Mouse (Mus musculus) urinary bladder, adult 18-20 months (tissue): ENCODE data around the gene Lyve1.
A peak's percentile ranks its signal among the peaks of the same experiment; 100 is the strongest.

ENCODE experiments used
- DNase-seq, 2 experiments: peaks; one replicate each; pipeline ENCODE4 v3.0.0; 2022; ENCODE audit warnings: low spot score in 2 of 2, mixed read lengths in 2 of 2

Lyve1 gene

DNA sequence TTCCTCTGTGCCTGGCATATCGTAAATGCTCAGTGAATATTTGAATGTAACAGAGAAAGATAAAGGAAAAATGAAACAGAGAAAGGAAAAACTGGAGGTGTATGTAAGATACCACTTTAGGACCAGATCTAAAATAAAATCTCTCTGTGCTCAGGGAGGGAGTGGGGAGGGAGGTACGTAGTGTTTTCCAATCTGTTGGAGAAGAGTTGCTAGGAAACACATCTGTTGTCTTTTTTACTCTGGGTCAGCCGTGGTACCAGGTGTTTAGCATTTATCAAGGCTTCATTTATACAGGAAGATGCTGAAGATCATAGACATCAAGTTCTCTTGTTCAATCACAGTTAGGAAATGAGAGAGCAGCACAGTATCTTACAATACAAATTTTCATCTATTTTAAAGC is 8.5 kb downstream of the Lyve1 start:
- DNase-seq, result no peak

GRCm38 (mm10) chr7:110853611-110854010 is 9.4 kb downstream of the Lyve1 start:
- DNase-seq, result no peak

DNA sequence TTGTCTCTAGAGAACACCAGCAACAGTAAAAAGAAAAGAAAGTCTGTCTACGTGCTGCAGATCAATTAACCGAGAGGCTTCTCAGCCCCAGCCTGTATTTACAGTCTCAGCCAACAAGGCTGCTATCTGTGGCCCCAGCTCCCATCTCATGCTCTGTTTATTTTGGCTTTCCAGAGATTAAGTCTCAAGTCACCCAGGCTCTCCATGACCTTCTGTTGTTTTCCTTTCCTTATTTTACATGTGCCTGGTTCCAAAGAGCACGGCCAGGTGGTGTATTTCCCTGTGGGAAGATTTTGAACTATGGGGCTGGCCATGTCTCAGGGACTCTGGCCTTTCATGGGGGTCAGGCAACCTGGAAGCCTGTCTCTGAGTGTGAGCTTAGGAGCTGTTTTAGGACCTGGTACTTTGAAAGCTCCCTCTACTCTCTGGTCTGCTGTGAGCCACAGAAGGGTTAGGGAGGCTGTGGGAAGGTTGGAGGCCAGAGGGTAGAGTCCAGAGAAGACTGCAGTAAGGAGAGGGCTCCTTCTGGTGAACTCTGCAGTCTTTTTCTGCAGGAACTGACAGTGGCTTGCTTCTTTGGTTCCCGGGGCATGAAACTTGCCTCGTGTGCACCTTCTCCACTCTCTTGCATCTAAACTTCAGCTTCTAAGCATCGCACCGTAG is 11.4 kb downstream of the Lyve1 start:
- no peak for DNase-seq

- DNase-seq, result no peak
These were observed 14.7 kb downstream of the Lyve1 start for GRCm38 (mm10) chr7:110848371-110848770.

DNA sequence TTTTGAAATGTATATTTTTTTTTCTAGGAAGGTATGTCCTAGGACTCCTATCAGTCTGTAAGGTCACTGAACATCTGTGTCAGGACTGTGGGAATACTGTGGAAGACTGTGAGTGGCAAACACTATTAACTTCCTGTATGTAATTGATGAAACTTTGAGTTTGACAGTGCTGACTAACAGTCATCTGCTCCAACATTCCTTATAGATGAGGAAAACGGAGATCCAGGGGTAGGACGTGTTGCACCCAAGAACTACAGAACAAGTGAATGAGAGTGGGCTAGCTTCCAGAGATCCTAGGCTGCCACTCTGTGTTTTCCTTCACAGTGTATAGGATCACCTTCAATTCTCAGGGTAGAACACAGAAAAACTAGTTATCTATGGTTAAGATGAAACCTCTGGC is 15.7 kb downstream of the Lyve1 start:
- no peak for DNase-seq

GRCm38 (mm10) chr7:110843916-110844874 is 18.8 kb downstream of the Lyve1 start, which contains the start of gene Rnf141:
Gene Rnf141, minus strand, starts transcription at chr7:110844457.
- peak; percentile 88 to 91 for DNase-seq

DNA sequence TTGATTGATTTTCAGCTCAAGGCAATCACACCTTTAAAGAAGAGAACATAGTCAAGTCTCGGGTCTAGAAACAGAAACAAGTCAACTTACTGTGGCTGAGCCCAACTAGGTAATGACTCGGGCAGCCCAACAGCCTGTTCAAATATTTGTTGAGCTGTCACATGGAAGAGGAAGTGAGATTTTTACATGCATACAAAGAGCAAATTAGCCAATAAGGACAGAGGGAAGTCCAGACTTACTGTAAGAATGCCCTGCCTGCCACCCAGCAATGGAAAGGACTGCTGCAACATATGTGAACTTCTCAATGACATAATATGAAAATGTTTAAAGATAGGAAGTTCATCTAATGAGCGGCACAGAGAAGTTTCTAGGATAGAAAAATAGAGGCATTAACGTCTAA is 22.7 kb downstream of the Lyve1 start:
- DNase-seq, result no peak

- no peak for DNase-seq
These were observed 28.5 kb downstream of the Lyve1 start for GRCm38 (mm10) chr7:110834522-110834921.

DNA sequence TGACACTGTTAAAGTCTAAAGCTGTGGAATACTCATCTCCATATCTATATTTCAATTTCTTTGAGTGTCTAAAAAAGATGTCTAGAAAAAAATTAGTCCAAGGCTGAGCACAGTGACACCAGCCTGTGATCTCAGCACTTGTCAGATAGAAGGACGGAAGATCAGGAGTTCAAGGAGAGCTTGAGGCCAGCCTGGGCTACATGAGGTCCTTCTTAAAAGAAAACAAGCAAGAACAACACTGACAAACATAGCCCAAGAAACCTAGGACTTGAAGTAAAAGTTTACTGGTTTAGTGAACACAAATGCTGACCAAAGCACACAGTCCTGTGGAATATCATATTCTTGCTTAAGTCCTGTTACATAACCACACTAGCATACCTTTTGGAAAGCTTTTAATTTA is 29.0 kb downstream of the Lyve1 start:
- DNase-seq, result no peak

DNA sequence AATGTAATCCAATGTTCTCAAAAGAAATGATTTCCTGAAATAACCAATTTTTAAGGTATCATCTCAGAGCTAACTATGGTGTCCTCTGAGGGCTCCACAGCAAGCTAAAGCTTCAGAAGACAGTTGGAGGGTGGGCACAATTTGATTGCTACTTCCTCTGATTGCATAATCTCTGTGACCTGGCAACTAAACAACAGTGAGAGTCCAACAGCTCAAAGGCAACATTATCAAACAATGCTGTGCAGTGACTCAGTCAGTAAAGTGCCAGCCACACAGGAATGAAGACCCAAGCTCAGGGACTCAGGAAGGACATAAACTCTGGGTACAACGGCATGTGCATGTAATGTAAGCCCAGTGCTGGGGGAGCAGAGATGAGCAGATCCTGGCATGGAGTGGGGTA is 30.0 kb downstream of the Lyve1 start:
- no peak for DNase-seq

GRCm38 (mm10) chr7:110823995-110824953 is 38.8 kb downstream of the Lyve1 start:
- DNase-seq, result no peak

- no peak for DNase-seq
These were observed 39.4 kb downstream of the Lyve1 start for GRCm38 (mm10) chr7:110823593-110823992.

DNA sequence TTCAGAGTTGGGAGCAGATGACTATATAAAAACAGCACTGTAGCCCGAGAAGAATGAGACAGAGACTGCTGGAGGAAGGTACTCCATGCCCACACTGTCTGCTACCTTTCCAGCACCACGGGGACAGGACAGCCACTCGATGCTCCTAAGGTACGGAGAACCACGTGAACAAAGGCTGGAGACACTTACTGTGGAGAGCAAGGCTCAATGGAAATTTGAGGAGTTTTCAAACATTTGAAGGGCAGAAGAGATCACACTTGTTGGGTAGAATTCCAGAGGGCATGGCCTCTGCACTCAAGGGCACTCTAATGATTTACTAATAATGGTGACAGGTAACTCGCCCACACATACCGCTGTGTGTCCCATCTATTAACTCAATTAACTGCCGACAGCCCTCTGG is 40.0 kb downstream of the Lyve1 start:
- no peak for DNase-seq

GRCm38 (mm10) chr7:110822055-110822454 is 41.0 kb downstream of the Lyve1 start:
- DNase-seq, result no peak

DNA sequence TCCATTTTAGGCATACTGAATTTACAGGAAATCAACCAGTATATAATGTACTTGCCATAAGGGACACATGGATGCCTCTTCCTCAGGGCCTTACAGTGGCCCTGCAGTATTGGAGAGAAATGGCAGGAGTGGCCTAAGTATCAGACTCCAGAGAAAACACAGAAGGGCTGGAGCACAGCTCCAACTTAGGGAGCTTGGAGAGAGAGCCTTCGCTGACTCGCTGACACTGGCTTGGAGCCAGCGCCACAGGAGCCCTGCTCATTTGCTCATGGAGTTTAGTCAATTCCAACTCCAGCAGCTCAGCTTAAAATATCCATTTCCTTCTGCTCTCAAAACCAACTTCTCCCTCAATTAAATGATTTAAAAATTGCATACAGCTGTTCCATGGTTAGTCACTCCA is 41.4 kb downstream of the Lyve1 start:
- no peak for DNase-seq

- DNase-seq, result no peak
These were observed 42.0 kb downstream of the Lyve1 start for GRCm38 (mm10) chr7:110821068-110821467.

DNA sequence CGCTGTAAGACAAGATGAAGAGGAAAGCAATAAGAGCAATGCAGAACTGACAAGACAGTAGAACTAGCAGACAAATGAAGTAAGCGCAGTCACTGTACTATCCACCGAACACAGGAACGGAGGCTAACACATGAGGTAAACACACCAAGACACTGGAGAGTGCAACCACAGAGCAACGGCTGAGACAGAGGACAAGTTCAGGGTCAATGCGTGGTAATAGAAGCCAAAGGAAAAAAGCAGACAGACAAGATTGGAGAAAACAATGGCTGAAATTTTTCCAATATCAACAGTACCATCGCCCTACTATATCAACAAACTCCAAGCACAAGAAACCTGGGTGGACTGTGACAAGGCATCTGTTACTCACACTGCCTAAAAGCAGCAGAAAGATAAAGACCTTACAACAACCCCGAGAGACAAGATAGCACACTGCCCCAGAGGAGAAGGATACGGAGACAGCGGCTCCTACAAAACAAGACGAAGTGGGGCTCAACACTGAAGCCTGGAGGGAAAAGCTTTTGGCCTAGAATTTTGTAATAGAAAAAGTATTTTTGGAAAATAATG is 44.2 kb downstream of the Lyve1 start:
- DNase-seq, result no peak

GRCm38 (mm10) chr7:110818206-110818605 is 44.8 kb downstream of the Lyve1 start:
- DNase-seq, result no peak

DNA sequence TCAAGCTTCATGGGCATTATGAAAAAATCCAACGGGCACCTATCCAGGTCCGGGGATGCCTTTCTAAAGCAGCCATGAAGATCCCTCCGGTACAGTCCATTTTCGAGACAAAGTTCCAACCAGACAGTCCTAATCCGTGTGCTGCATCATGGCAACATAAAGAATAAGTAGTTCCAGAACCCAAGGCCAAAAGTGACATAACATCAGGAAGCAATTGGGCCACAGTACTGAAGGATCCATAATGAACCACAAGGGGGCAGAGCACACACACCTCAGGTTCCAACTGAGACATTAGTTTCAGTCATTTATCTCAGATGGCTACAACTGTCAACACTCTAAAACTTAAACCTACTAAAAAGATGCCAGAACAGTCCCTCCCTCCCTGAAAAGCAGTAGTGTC is 47.0 kb downstream of the Lyve1 start:
- no peak for DNase-seq

DNA sequence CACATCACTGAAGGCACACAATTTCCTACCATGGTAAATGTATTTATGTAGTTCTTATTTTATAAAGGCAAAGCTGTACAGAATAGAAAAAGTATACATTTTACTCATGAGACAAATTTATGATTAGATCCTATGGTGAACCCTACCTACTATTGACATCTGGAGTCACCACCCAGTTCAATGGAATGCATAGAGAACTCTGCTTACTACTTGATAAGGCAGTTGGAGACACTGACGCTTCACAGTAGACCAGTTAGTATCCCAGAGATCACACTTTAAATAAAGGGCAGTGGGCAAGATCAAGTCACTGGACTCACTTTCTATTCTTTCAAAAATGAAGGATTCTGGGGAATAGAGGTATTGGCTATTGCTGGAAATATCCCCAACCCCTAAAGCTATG is 49.1 kb downstream of the Lyve1 start:
- DNase-seq, result no peak

- DNase-seq, result no peak
These were observed 51.5 kb downstream of the Lyve1 start for GRCm38 (mm10) chr7:110811529-110811928.

DNA sequence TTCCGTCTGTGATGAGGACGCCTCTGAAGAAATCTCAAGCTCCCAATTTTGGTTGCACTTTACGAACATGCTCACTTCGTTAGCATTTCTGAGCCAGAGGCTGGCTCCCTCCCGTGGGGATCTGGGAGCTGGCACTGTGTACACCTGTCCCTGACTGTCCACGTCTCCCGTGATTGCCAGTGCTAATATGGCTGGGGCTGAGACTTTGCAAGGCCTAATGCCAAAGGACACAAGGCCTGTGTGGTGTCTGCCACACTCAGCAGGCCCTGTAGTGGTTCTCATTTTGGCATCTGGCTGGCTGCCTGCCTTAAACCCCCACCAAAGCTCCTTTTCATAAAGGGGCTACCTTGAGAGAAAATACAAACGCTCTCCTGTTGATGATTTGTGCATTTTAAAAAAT is 52.0 kb downstream of the Lyve1 start:
- no peak for DNase-seq
